ENCODE assay signal across 8 mouse cellular contexts in the genomic region with DNA sequence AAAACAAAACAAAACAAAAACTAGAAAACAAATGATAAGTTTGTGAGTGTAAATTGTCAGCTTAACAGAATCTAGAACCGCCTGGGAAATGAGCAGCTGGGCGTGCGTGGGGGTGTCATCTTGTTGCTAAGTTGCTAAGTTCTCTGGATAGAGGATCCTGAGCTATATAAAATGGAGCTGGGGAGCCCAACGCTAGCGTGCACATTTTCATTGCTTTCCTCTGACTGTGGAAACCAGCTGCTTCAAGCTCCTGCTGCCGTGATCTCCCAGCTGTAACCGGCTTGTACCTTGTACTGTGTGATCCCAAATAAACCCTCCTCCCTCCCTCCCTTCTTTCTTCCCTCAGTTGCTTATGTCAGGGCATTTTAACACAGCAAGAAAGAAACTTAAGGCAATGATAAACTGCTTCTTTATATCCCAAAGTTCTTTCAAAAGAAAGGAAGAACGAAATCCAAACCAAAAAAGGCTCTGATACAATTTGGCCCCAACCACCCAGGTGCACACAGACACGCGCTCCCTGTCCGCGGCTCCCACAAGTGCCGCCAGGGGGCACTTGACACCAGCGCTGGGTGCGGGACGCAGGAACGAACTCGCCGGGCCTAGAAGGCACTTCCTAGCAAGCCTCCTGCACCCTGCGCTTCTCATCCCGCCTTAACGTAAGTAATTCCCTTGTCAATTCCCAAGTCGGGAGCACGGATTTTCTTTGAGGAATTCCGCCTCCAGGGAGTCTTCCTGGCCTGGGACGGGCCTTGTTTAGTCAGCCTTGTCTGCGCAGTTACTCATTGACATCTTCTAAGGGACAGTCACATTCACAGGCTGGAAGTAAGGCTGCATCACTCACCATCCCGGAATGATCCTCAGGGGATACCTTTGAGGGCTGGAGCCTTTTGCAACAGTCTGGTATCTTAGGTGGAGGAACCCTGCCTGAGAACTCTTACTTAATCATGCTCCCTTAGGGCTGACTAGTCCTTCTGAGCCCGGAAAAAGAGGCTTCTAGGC. TPM values are rescaled to one million over a fixed set of nuclear protein-coding genes. Genes with fewer than 3 reads are reported as not detected.
DNase-seq lines count a peak whose midpoint lies in the region; ATAC-seq lines count a peak whose summit lies in the region.

No protein-coding gene starts in this region.

- no peaks in the 10 kb centered on the region for H3K4me1 ChIP-seq in midbrain, embryonic 11.5 days (ENCODE audit: control insufficient read depth, insufficient read depth, low read length)
- no peaks in the 10 kb centered on the region for H3K4me1 ChIP-seq in midbrain, embryonic 13.5 days (replicated peaks)
- no peaks in the 10 kb centered on the region for H3K4me1 ChIP-seq in kidney, embryonic 14.5 days (ENCODE audit: control insufficient read depth, insufficient read depth, low read length)
- no peaks in the 10 kb centered on the region for H3K4me1 ChIP-seq in liver, embryonic 11.5 days (replicated peaks; ENCODE audit: control insufficient read depth, insufficient read depth, low read length)
- no peaks in the 10 kb centered on the region for H3K4me1 ChIP-seq in neural tube, embryonic 14.5 days (ENCODE audit: control insufficient read depth, insufficient read depth, low read length)

- H3K36me3 ChIP-seq in midbrain, embryonic 11.5 days (ENCODE audit: control insufficient read depth, insufficient read depth, low read length), result no peaks in the 10 kb centered on the region
- no peaks in the 10 kb centered on the region for H3K36me3 ChIP-seq in midbrain, embryonic 13.5 days
- no peaks in the 10 kb centered on the region for H3K36me3 ChIP-seq in kidney, embryonic 14.5 days (ENCODE audit: control insufficient read depth, insufficient read depth, low read length)
- H3K36me3 ChIP-seq in liver, embryonic 11.5 days (ENCODE audit: control insufficient read depth, insufficient read depth, low read length), result no peaks in the 10 kb centered on the region
- H3K36me3 ChIP-seq in neural tube, embryonic 14.5 days (ENCODE audit: control insufficient read depth, insufficient read depth, low read length), result no peaks in the 10 kb centered on the region

- WGBS in midbrain, embryonic 11.5 days, result 19% methylated on average over 29 of the region's 29 CpGs
- WGBS in midbrain, embryonic 13.5 days, result 20% methylated on average over 29 of the region's 29 CpGs
- 19% methylated on average over 29 of the region's 29 CpGs for WGBS in kidney, embryonic 14.5 days
- WGBS in liver, embryonic 11.5 days, result 21% methylated on average over 29 of the region's 29 CpGs
- WGBS in neural tube, embryonic 14.5 days, result 21% methylated on average over 29 of the region's 29 CpGs

- H3K27ac ChIP-seq in midbrain, embryonic 11.5 days (ENCODE audit: low read depth, low read length), result no peak overlapping the region
- no peak overlapping the region for H3K27ac ChIP-seq in midbrain, embryonic 13.5 days
- no peak overlapping the region for H3K27ac ChIP-seq in kidney, embryonic 14.5 days (ENCODE audit: low read depth, low read length)
- H3K27ac ChIP-seq in liver, embryonic 11.5 days (ENCODE audit: low read depth, low read length), result no peak overlapping the region
- H3K27ac ChIP-seq in neural tube, embryonic 14.5 days (ENCODE audit: low read depth, low read length), result no peak overlapping the region

- no peak overlapping the region for H3K4me2 ChIP-seq in midbrain, embryonic 11.5 days
- no peak overlapping the region for H3K4me2 ChIP-seq in midbrain, embryonic 13.5 days (replicated peaks)
- H3K4me2 ChIP-seq in kidney, embryonic 14.5 days (replicated peaks; ENCODE audit: low read depth, low read length), result no peak overlapping the region; the same call in 1 of the 2 replicates
- H3K4me2 ChIP-seq in liver, embryonic 11.5 days, result no peak overlapping the region
- no peak overlapping the region for H3K4me2 ChIP-seq in neural tube, embryonic 14.5 days (ENCODE audit: low read depth, low read length)

- H3K9me3 ChIP-seq in midbrain, embryonic 11.5 days (ENCODE audit: control insufficient read depth, low read length), result no peaks in the 10 kb centered on the region
- H3K9me3 ChIP-seq in midbrain, embryonic 13.5 days, result no peaks in the 10 kb centered on the region
- no peaks in the 10 kb centered on the region for H3K9me3 ChIP-seq in kidney, embryonic 14.5 days (ENCODE audit: control insufficient read depth, low read length)
- no peaks in the 10 kb centered on the region for H3K9me3 ChIP-seq in liver, embryonic 11.5 days (ENCODE audit: control insufficient read depth, low read length)
- H3K9me3 ChIP-seq in neural tube, embryonic 14.5 days (ENCODE audit: control insufficient read depth, low read length), result no peaks in the 10 kb centered on the region

- no peaks in the 10 kb centered on the region for H3K27me3 ChIP-seq in midbrain, embryonic 11.5 days (ENCODE audit: control insufficient read depth, insufficient read depth, low read length)
- peaks cover 26% of the 10 kb centered on the region; the same call in 1 of the 2 replicates for H3K27me3 ChIP-seq in midbrain, embryonic 13.5 days
- 0 out of 2 replicates have a peak, but pooled peaks cover 2% of the 10 kb centered on the region for H3K27me3 ChIP-seq in kidney, embryonic 14.5 days (ENCODE audit: control insufficient read depth, insufficient read depth, low read length)
- H3K27me3 ChIP-seq in liver, embryonic 11.5 days (replicated peaks; ENCODE audit: control insufficient read depth, insufficient read depth, low read length), result no peaks in the 10 kb centered on the region
- no peaks in the 10 kb centered on the region for H3K27me3 ChIP-seq in neural tube, embryonic 14.5 days (ENCODE audit: control insufficient read depth, insufficient read depth, low read length)

- H3K9ac ChIP-seq in midbrain, embryonic 11.5 days (ENCODE audit: low read length), result no peak overlapping the region; the same call in 1 of the 2 replicates
- H3K9ac ChIP-seq in midbrain, embryonic 13.5 days (replicated peaks), result no peak overlapping the region
- no peak overlapping the region for H3K9ac ChIP-seq in kidney, embryonic 14.5 days (ENCODE audit: low read depth, low read length)
- no peak overlapping the region for H3K9ac ChIP-seq in liver, embryonic 11.5 days (ENCODE audit: low read depth, low read length)
- H3K9ac ChIP-seq in neural tube, embryonic 14.5 days (replicated peaks; ENCODE audit: low read depth, low read length), result no peak overlapping the region

- 0 out of 2 replicates have a peak, but pooled peaks have one; percentile 58 for ATAC-seq in midbrain, embryonic 11.5 days (ENCODE audit: low FRiP score)
- no peak for ATAC-seq in midbrain, embryonic 13.5 days
- ATAC-seq in kidney, embryonic 14.5 days (ENCODE audit: low FRiP score, low TSS enrichment), result peak; percentile 78
- ATAC-seq in liver, embryonic 11.5 days (replicated peaks; ENCODE audit: low FRiP score), result peak; percentile 47; the same call in 1 of the 2 replicates
- ATAC-seq in neural tube, embryonic 14.5 days (ENCODE audit: low read depth), result peak; percentile 68; the same call in 1 of the 2 replicates

- H3K4me3 ChIP-seq in midbrain, embryonic 11.5 days (ENCODE audit: low read depth, low read length), result no peak overlapping the region
- H3K4me3 ChIP-seq in midbrain, embryonic 13.5 days (replicated peaks), result no peak overlapping the region
- H3K4me3 ChIP-seq in kidney, embryonic 14.5 days (ENCODE audit: low read length), result no peak overlapping the region
- no peak overlapping the region for H3K4me3 ChIP-seq in liver, embryonic 11.5 days (ENCODE audit: low read depth, low read length)
- no peak overlapping the region for H3K4me3 ChIP-seq in neural tube, embryonic 14.5 days (ENCODE audit: low read depth, low read length)

- peak; percentile 98 for DNase-seq in midbrain, embryonic 11.5 days (ENCODE audit: low spot score, missing footprints)
- DNase-seq in cerebellum, postnatal 25 days, result peak; percentile 84 to 92
- peak; percentile 78 to 89 for DNase-seq in heart, adult 18-20 months
- peak; percentile 71 for DNase-seq in liver, embryonic 11.5 days (ENCODE audit: low spot score)
- DNase-seq in telencephalon, adult 2 months (ENCODE audit: low read depth, low spot score), result peak; percentile 80

RNA-seq across cellular contexts. Expression of a gene that starts 12.9 kb away (rescaled TPM):
- 11.7 and 17.2 TPM in 2 replicates for polyA plus RNA-seq in midbrain, embryonic 11.5 days (2014; fragmentation: Nextera tagmentation; extraction: Ambion mirVana)
- polyA plus RNA-seq in midbrain, embryonic 13.5 days (2015; fragmentation: Nextera tagmentation; extraction: Ambion mirVana), result 17.4 and 19.0 TPM in 2 replicates
- total RNA-seq in heart, adult 18-20 months (2021), result 10 to 100 TPM; 30.6 to 34.7 TPM
- polyA plus RNA-seq in kidney, embryonic 14.5 days (2014; fragmentation: Nextera tagmentation; extraction: Ambion mirVana), result 6.6 TPM in 2 replicates
- 4.6 and 5.5 TPM in 2 replicates for polyA plus RNA-seq in liver, embryonic 11.5 days (2014; fragmentation: Nextera tagmentation; extraction: Ambion mirVana)
- polyA plus RNA-seq in neural tube, embryonic 14.5 days (2014; fragmentation: Nextera tagmentation; extraction: Ambion mirVana), result 20.9 and 21.8 TPM in 2 replicates

RNA-seq across cellular contexts. Expression of a gene that starts 15.7 kb away (rescaled TPM):
- 0.15 TPM in 1 of 2 replicates, not detected in the other for polyA plus RNA-seq in midbrain, embryonic 11.5 days (2014; fragmentation: Nextera tagmentation; extraction: Ambion mirVana)
- 0.39 and 0.43 TPM in 2 replicates for polyA plus RNA-seq in midbrain, embryonic 13.5 days (2015; fragmentation: Nextera tagmentation; extraction: Ambion mirVana)
- total RNA-seq in heart, adult 18-20 months (2021), result not detected
- polyA plus RNA-seq in kidney, embryonic 14.5 days (2014; fragmentation: Nextera tagmentation; extraction: Ambion mirVana), result 11.9 and 12.6 TPM in 2 replicates
- polyA plus RNA-seq in liver, embryonic 11.5 days (2014; fragmentation: Nextera tagmentation; extraction: Ambion mirVana), result not detected in 2 replicates
- 0.58 and 0.88 TPM in 2 replicates for polyA plus RNA-seq in neural tube, embryonic 14.5 days (2014; fragmentation: Nextera tagmentation; extraction: Ambion mirVana)

RNA-seq across cellular contexts. Expression of a gene that starts 27.5 kb away (rescaled TPM):
- 30.1 and 32.1 TPM in 2 replicates for polyA plus RNA-seq in midbrain, embryonic 11.5 days (2014; fragmentation: Nextera tagmentation; extraction: Ambion mirVana)
- 24.4 and 26.0 TPM in 2 replicates for polyA plus RNA-seq in midbrain, embryonic 13.5 days (2015; fragmentation: Nextera tagmentation; extraction: Ambion mirVana)
- 1 to 10 TPM; 7.3 to 8.2 TPM for total RNA-seq in heart, adult 18-20 months (2021)
- polyA plus RNA-seq in kidney, embryonic 14.5 days (2014; fragmentation: Nextera tagmentation; extraction: Ambion mirVana), result 17.3 and 23.2 TPM in 2 replicates
- polyA plus RNA-seq in liver, embryonic 11.5 days (2014; fragmentation: Nextera tagmentation; extraction: Ambion mirVana), result 17.0 and 19.6 TPM in 2 replicates
- 27.3 and 30.0 TPM in 2 replicates for polyA plus RNA-seq in neural tube, embryonic 14.5 days (2014; fragmentation: Nextera tagmentation; extraction: Ambion mirVana)
